Mouse (Mus musculus): ENCODE data around the gene Cfap299.
"Not testable (repeated sequence)": the region's sequence is repeated elsewhere in the genome, so short reads cannot be mapped to it uniquely, and the experiment has no call there.

Cfap299 gene

GRCm38 (mm10) chr5:98328848-98329624 lies at the start of gene Cfap299:
Gene Cfap299 (plus strand): TSS chr5:98329304.
- peak; percentile 36 to 50 for DNase-seq (ENCODE audit: low spot score in 2 of 2)

- no peak for DNase-seq (ENCODE audit: low spot score in 2 of 2)
Observed at GRCm38 (mm10) chr5:98281993-98282392, 47.1 kb upstream of the Cfap299 start.

- no peak for DNase-seq (ENCODE audit: low spot score in 2 of 2)
Observed at GRCm38 (mm10) chr5:98283696-98284478, 45.2 kb upstream of the Cfap299 start.

- no peak for DNase-seq (ENCODE audit: low spot score in 2 of 2)
Observed at GRCm38 (mm10) chr5:98290642-98291041, 38.5 kb upstream of the Cfap299 start.

GRCm38 (mm10) chr5:98292388-98293048 lies 36.6 kb upstream of the Cfap299 start:
- no peak for DNase-seq (ENCODE audit: low spot score in 2 of 2)

GRCm38 (mm10) chr5:98293049-98293715 lies 35.9 kb upstream of the Cfap299 start:
- no peak for DNase-seq (ENCODE audit: low spot score in 2 of 2)

GRCm38 (mm10) chr5:98300079-98300478 lies 29.0 kb upstream of the Cfap299 start:
- no peak for DNase-seq (ENCODE audit: low spot score in 2 of 2)

GRCm38 (mm10) chr5:98305673-98306072 lies 23.4 kb upstream of the Cfap299 start:
- DNase-seq (ENCODE audit: low spot score in 2 of 2), result no peak

- no peak for DNase-seq (ENCODE audit: low spot score in 2 of 2)
Observed at GRCm38 (mm10) chr5:98306528-98306927, 22.6 kb upstream of the Cfap299 start.

- no peak for DNase-seq (ENCODE audit: low spot score in 2 of 2)
Observed at GRCm38 (mm10) chr5:98326625-98327024, 2.5 kb upstream of the Cfap299 start.

- not testable (repeated sequence) for DNase-seq (ENCODE audit: low spot score in 2 of 2)
Observed at GRCm38 (mm10) chr5:98343751-98344150, 14.6 kb downstream of the Cfap299 start.

- DNase-seq (ENCODE audit: low spot score in 2 of 2), result no peak
Observed at GRCm38 (mm10) chr5:98344581-98344980, 15.5 kb downstream of the Cfap299 start.

GRCm38 (mm10) chr5:98346067-98346466 lies 17.0 kb downstream of the Cfap299 start:
- no peak for DNase-seq (ENCODE audit: low spot score in 2 of 2)

- peak; percentile 2 to 6 for DNase-seq (ENCODE audit: low spot score in 2 of 2)
Observed at GRCm38 (mm10) chr5:98348605-98349004, 19.5 kb downstream of the Cfap299 start.

GRCm38 (mm10) chr5:98359912-98360311 lies 30.8 kb downstream of the Cfap299 start:
- no peak for DNase-seq (ENCODE audit: low spot score in 2 of 2)

GRCm38 (mm10) chr5:98360792-98361419 lies 31.8 kb downstream of the Cfap299 start:
- DNase-seq (ENCODE audit: low spot score in 2 of 2), result no peak

- no peak for DNase-seq (ENCODE audit: low spot score in 2 of 2)
Observed at GRCm38 (mm10) chr5:98363428-98363827, 34.3 kb downstream of the Cfap299 start.

- DNase-seq (ENCODE audit: low spot score in 2 of 2), result no peak
Observed at GRCm38 (mm10) chr5:98365340-98365739, 36.2 kb downstream of the Cfap299 start.

- no peak for DNase-seq (ENCODE audit: low spot score in 2 of 2)
Observed at GRCm38 (mm10) chr5:98368822-98369221, 39.7 kb downstream of the Cfap299 start.

GRCm38 (mm10) chr5:98369426-98369825 lies 40.3 kb downstream of the Cfap299 start:
- no peak for DNase-seq (ENCODE audit: low spot score in 2 of 2)

GRCm38 (mm10) chr5:98376058-98376798 lies 47.1 kb downstream of the Cfap299 start:
- no peak for DNase-seq (ENCODE audit: low spot score in 2 of 2)
